Mouse (Mus musculus) erythroblast, embryonic 14.5 days (primary cell): ENCODE results near the gene Zfyve9. TPM values are rescaled to one million over a fixed set of nuclear protein-coding genes. Genes with fewer than 3 reads are reported as not detected.

Experiments
- H3K27me3 ChIP-seq: 2 replicates; pipeline ENCODE4 v1.6.1; 2012; ENCODE audit warnings: inconsistent platforms; ENCODE audit not compliant: control insufficient read depth
- H3K36me3 ChIP-seq: 2 replicates; pipeline ENCODE4 v1.6.1; 2012; ENCODE audit warnings: mild to moderate bottlenecking, inconsistent platforms; ENCODE audit not compliant: control insufficient read depth
- H3K4me1 ChIP-seq: 2 replicates; pipeline ENCODE4 v1.6.1; 2012; ENCODE audit warnings: inconsistent platforms; ENCODE audit not compliant: control insufficient read depth
- H3K4me3 ChIP-seq: replicated peaks from 2 replicates; pipeline ENCODE3; 2012; ENCODE audit warnings: moderate library complexity, mild to moderate bottlenecking, inconsistent platforms
- H3K9me3 ChIP-seq: 2 replicates; pipeline ENCODE4 v1.6.1; 2012; ENCODE audit warnings: low read length, inconsistent platforms, mixed read lengths; ENCODE audit not compliant: control insufficient read depth
- GATA1 ChIP-seq: IDR thresholded peaks from 2 replicates; pipeline ENCODE4 v1.6.1; 2012; ENCODE audit warnings: low read length, inconsistent platforms, mixed read lengths
- TAL1 ChIP-seq: IDR thresholded peaks from 3 replicates; pipeline ENCODE4 v1.6.1; 2012; ENCODE audit warnings: low read length, inconsistent platforms, mixed read lengths
- polyA plus RNA-seq: library from polyadenylated mRNA; stranded (reverse); fragments of >175 nt; gene quantifications from 2 replicates; pipeline ENCODE4 v1.2.3, GENCODE M21; 2012

Zfyve9 gene
- polyA plus RNA-seq, 1 experiment, result not detected

DNA sequence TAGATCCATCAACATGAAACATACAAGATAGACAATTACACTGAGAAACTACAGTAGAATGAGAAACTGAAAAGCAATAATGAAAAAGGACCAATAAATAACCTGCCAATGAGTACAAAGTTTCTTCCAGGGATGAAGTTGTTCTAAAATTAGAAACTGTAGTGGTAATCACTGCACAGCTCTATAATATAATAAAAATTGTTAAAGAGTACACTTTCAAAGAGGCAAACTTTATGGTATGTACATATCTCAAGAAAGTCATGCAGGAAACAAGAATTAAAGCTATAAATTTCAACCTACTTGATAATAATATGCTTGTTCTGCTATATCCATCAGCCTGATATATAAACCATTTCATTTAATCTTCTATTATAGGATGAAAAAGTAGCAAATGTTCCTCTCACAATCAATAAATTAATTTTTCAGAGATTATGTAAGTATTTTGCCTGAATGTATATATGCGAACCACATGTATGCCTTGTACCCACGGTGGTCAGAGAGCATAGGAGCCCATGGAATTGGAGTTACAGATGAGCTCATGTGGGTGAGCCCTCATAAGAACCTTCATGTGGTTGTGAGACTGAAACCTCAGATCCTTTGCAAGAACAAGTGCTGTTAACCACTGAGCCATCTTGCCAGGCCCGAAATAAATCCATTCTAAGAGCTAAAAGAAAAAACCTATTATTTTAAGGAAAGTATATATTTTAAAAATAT, 34.3 kb downstream of the Zfyve9 start:
- no peaks in the 10 kb centered on the region for H3K9me3 ChIP-seq
- no peaks in the 10 kb centered on the region for H3K4me1 ChIP-seq
- no peaks in the 10 kb centered on the region for H3K27me3 ChIP-seq
- no peak overlapping the region for H3K4me3 ChIP-seq
- no peaks in the 10 kb centered on the region for H3K36me3 ChIP-seq
- no peak for TF ChIP-seq GATA1

DNA sequence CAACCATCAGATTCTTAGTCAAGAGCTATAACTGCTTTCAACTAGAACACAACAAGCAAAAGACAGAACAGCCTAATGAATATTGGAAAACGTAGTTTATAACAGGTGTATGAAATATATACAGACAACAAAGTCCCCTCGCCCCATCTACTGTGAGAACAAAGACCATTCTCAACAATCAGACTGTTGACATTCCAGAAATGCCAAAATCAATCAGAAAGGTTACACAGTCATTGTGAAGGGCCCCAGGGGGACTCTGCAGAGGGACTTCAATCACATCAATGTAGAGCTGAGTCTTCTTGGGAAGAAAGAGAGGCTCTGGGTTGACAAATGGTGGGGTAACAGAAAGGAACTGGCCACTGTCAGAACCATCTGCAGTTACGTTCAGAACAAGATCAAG, 49.0 kb downstream of the Zfyve9 start:
- no peaks in the 10 kb centered on the region for H3K27me3 ChIP-seq
- TF ChIP-seq GATA1 (no peak), TAL1 (no peak)
- no peak overlapping the region for H3K4me3 ChIP-seq
- no peaks in the 10 kb centered on the region for H3K9me3 ChIP-seq
- no peaks in the 10 kb centered on the region for H3K4me1 ChIP-seq
- no peaks in the 10 kb centered on the region for H3K36me3 ChIP-seq

DNA sequence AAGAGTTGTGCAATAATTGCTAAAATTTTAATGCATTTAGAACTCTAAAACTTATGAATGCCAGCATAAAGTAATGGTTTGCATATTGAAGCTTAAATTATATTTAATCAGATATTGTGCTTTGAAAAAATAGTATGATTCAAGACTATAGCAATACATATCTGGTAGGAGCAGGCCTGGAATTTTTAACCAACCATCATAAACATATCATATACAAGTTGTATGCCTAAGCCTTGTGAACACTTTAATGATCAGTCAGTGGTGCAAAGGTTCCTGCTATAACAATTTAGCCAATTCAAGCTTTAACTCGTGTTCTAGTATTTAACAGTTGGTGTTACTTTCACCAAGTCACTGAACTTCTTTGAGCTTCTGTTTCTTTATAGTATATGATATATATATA, 50.1 kb downstream of the Zfyve9 start:
- H3K27me3 ChIP-seq, result no peaks in the 10 kb centered on the region
- no peaks in the 10 kb centered on the region for H3K36me3 ChIP-seq
- TF ChIP-seq GATA1 (no peak), TAL1 (no peak)
- no peaks in the 10 kb centered on the region for H3K4me1 ChIP-seq
- no peaks in the 10 kb centered on the region for H3K9me3 ChIP-seq
- no peak overlapping the region for H3K4me3 ChIP-seq

DNA sequence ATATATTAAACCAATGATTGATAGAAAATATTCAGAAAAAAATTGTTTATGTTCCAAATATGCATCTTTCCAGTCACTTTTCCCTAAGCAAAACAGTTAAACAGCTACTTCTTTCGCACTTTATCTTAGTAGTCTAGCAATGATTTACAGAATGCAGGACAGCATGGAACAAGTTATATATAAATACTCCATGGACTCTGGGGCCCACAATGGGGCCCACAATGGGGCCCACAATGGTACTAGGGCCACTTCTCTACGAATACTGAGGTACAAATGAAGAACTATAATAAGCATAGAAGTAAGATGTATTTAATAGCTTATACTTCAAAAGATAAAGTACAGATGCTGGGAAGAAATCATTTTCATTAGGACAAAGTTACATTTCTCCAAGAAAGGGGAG, 56.5 kb downstream of the Zfyve9 start:
- no peaks in the 10 kb centered on the region for H3K27me3 ChIP-seq
- H3K9me3 ChIP-seq, result no peaks in the 10 kb centered on the region
- no peaks in the 10 kb centered on the region for H3K36me3 ChIP-seq
- TF ChIP-seq TAL1 (no peak), GATA1 (no peak)
- no peak overlapping the region for H3K4me3 ChIP-seq
- no peaks in the 10 kb centered on the region for H3K4me1 ChIP-seq

DNA sequence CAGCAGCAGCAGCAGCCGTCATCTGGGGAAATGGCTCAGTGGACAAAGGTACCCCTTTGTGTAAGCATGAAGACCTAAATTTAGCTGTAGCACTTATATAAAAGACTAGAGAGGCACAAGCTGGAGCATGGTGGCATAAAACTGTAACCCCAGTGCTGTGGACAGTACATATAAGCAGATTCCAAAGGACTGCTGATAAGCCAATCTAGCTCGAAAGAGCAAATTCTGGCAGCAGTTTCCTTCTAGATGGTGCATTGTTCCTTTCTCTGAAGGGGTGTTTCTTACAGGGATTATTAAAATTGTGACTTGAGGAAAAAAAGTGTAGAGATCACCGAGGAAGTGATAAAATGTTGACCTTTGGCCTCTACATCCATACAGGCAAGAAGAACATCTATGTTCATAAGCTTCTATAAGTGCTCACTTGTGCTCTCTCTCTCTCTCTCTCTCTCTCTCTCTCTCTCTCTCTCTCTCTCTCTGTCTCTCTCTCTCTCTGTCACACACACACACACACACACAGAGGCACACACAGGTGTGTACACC, 59.3 kb downstream of the Zfyve9 start:
- Histone ChIP-seq H3K4me3 (no peak overlapping the region), H3K4me1 (no peaks in the 10 kb centered on the region), H3K9me3 (no peaks in the 10 kb centered on the region), H3K27me3 (no peaks in the 10 kb centered on the region), H3K36me3 (no peaks in the 10 kb centered on the region)
- no peak for TF ChIP-seq TAL1
- no peak for TF ChIP-seq GATA1

DNA sequence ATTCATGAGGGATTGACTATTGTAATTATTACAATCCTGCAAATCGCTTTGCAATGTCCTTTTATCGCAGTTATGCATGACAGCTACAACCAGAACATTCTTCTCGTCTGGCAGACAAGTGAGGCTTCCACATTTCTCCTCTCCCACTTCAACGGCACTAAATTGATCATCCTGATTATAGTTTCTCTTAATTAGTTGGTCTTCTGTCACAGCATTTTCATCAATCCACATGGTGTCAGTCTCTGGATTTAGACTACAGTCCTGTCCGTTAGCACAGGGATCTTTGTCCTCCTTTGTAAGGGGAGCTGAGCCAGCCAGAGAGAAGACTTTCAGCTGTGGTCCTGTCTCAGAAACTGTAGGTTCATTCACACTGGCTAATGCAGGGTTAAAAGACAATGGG, 61.2 kb downstream of the Zfyve9 start, which contains the start of gene 3110021N24Rik:
3110021N24Rik (plus strand) TSS at position 301 of the 400 bp plus-strand sequence.
- Histone ChIP-seq H3K4me1 (no peaks in the 10 kb centered on the region), H3K4me3 (no peak within 1 kb of the TSS), H3K9me3 (no peaks in the 10 kb centered on the region), H3K27me3 (no peaks in the 10 kb centered on the region), H3K36me3 (no peaks in the 10 kb centered on the region)
- TF ChIP-seq TAL1, result no peak
- no peak for TF ChIP-seq GATA1

DNA sequence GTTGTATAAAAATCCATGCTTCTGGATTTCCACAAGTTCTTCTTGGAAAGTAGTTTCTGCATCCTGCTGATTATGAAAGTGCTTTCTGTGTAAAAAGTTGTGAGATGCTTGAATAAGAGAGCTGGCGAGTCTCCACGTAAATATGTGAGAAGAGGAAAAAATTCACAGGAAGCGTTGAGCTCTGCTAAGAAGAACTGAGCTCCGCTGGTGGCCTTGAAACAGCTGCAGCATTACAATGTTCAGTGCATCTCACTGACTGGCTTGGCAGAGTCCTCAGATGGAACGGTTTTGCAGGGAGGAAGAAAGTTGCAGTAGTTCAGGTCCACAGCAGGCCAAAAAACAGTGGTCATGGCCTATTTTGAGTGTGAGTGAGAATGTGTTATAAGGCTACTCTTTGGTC, 72.4 kb downstream of the Zfyve9 start:
- no peaks in the 10 kb centered on the region for H3K36me3 ChIP-seq
- H3K4me3 ChIP-seq, result no peak overlapping the region
- H3K4me1 ChIP-seq, result no peaks in the 10 kb centered on the region
- TF ChIP-seq TAL1, result no peak
- TF ChIP-seq GATA1, result no peak
- no peaks in the 10 kb centered on the region for H3K27me3 ChIP-seq
- no peaks in the 10 kb centered on the region for H3K9me3 ChIP-seq

DNA sequence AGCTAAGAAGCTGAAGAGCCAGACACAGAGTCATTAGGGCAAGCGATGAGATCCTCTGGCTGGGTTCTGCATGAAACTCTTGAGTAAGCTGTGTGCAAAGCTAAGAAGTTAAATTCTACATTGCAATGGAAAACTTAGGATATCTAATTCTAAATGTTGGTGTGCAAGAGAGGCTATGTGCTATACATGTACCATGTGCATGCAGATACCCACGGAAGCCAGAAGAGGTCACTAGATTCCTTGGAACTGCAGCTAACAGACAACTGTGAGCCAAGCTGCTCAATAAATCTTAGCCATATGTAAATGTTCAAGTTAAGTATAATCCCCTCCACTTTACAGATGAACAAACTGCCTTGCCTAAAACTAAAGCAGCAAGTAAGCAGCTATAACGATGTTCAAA, 83.7 kb downstream of the Zfyve9 start:
- H3K4me3 ChIP-seq, result no peak overlapping the region
- no peaks in the 10 kb centered on the region; the same call in 1 of the 2 replicates for H3K4me1 ChIP-seq
- H3K9me3 ChIP-seq, result no peaks in the 10 kb centered on the region
- H3K27me3 ChIP-seq, result no peaks in the 10 kb centered on the region
- H3K36me3 ChIP-seq, result no peaks in the 10 kb centered on the region
- TF ChIP-seq GATA1 (no peak), TAL1 (no peak)

DNA sequence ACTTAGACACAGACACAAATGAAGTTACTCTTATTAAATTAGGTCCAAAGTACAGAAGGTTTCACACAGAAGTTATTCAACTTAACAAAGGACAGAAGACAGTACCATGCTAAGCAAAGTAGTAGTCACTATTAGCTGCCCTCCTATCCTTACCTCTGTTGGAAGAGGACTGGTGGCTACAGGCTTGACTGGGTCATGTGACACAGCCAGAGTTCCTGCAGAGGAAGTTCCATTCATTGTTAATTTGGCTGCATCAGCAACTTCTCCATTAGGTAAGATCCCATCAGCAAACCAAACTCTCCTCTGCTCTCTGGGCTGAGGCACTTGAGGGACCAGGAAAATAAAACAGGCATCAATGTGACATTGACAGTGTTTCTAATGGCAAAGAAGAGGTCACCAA, 89.1 kb downstream of the Zfyve9 start:
- no peaks in the 10 kb centered on the region; the same call in 1 of the 2 replicates for H3K4me1 ChIP-seq
- no peaks in the 10 kb centered on the region for H3K27me3 ChIP-seq
- no peaks in the 10 kb centered on the region for H3K9me3 ChIP-seq
- TF ChIP-seq TAL1 (no peak), GATA1 (no peak)
- H3K4me3 ChIP-seq, result no peak overlapping the region
- no peaks in the 10 kb centered on the region for H3K36me3 ChIP-seq
